Mouse (Mus musculus) cerebellum, postnatal 25 days (tissue): ENCODE results near the gene Gdf1.
A peak's percentile ranks its signal among the peaks of the same experiment; 100 is the strongest.

Source experiments
- DNase-seq, 2 experiments: peaks; one replicate each; pipeline ENCODE4 v3.0.0; 2021; ENCODE audit warnings: mixed read lengths in 2 of 2

The Gdf1 gene

GRCm38 (mm10) chr8:70329124-70329834 is at the start of gene Gdf1:
Gene Gdf1 (plus strand): TSS chr8:70329817.
- peak in 1 of 2 experiments; percentile 43 for DNase-seq

- DNase-seq = no peak
Measured at GRCm38 (mm10) chr8:70281001-70281400, 48.6 kb upstream of the Gdf1 start.

- peak; percentile 65 to 81 for DNase-seq
Measured at GRCm38 (mm10) chr8:70282603-70283135, 46.9 kb upstream of the Gdf1 start, which contains the start of gene Homer3. Gene Homer3 (plus strand): TSS chr8:70282827.

- DNase-seq = peak in 1 of 2 experiments; percentile 40
Measured at GRCm38 (mm10) chr8:70283136-70284077, 46.2 kb upstream of the Gdf1 start.

GRCm38 (mm10) chr8:70284421-70284820 is 45.2 kb upstream of the Gdf1 start:
- DNase-seq = no peak

- no peak for DNase-seq
Measured at GRCm38 (mm10) chr8:70285304-70285703, 44.3 kb upstream of the Gdf1 start.

- DNase-seq = no peak
Measured at GRCm38 (mm10) chr8:70286737-70287136, 42.9 kb upstream of the Gdf1 start.

- no peak for DNase-seq
Measured at GRCm38 (mm10) chr8:70293988-70294405, 35.6 kb upstream of the Gdf1 start.

- no peak for DNase-seq
Measured at GRCm38 (mm10) chr8:70300881-70301280, 28.7 kb upstream of the Gdf1 start.

GRCm38 (mm10) chr8:70302358-70302890 is 27.2 kb upstream of the Gdf1 start, which contains the start of the genes Ddx49 and Cope:
Gene Ddx49 (minus strand): TSS chr8:70302489.
Gene Cope (plus strand): TSS chr8:70302518.
- DNase-seq = peak; percentile 96 to 98

- DNase-seq = no peak
Measured at GRCm38 (mm10) chr8:70302901-70303300, 26.7 kb upstream of the Gdf1 start.

GRCm38 (mm10) chr8:70309311-70309710 is 20.3 kb upstream of the Gdf1 start:
- peak in 1 of 2 experiments; percentile 63 for DNase-seq

GRCm38 (mm10) chr8:70313399-70313798 is 16.2 kb upstream of the Gdf1 start:
- peak; percentile 37 to 61 for DNase-seq

GRCm38 (mm10) chr8:70315624-70316510 is 13.8 kb upstream of the Gdf1 start, which contains the start of gene Cers1:
Gene Cers1 (plus strand): TSS chr8:70315775.
- peak; percentile 82 to 89 for DNase-seq

GRCm38 (mm10) chr8:70316511-70317504 is 12.8 kb upstream of the Gdf1 start:
- peak; percentile 59 to 62 for DNase-seq

- DNase-seq = no peak
Measured at GRCm38 (mm10) chr8:70317872-70318271, 11.7 kb upstream of the Gdf1 start.

- no peak for DNase-seq
Measured at GRCm38 (mm10) chr8:70323716-70324115, 5.9 kb upstream of the Gdf1 start.

GRCm38 (mm10) chr8:70327512-70327911 is 2.1 kb upstream of the Gdf1 start:
- DNase-seq = no peak

- DNase-seq = peak in 1 of 2 experiments; percentile 56
Measured at GRCm38 (mm10) chr8:70329835-70330740, 471 bp downstream of the Gdf1 start.
